Mouse (Mus musculus) megakaryocyte, embryonic 14.5 days (primary cell): ENCODE measurements at regions not wholly inside any gene's neighbourhood (a gene's known extent, or its start where the extent isn't known, plus 50 kb on each side); places are given as distances from the start of the nearest gene placed in this dataset.

Experiments
- H3K27me3 ChIP-seq: replicated peaks from 2 replicates; pipeline ENCODE3; 2012; ENCODE audit warnings: inconsistent platforms
- H3K36me3 ChIP-seq: replicated peaks from 2 replicates; pipeline ENCODE3; 2012; ENCODE audit warnings: low read length, inconsistent platforms, mixed read lengths
- H3K4me1 ChIP-seq: 2 replicates; pipeline ENCODE4 v1.6.1; 2012; ENCODE audit warnings: inconsistent platforms
- H3K4me3 ChIP-seq: replicated peaks from 2 replicates; pipeline ENCODE3; 2012; ENCODE audit warnings: moderate library complexity, mild to moderate bottlenecking, inconsistent platforms
- H3K9me3 ChIP-seq: 2 replicates; pipeline ENCODE4 v1.6.1; 2012; ENCODE audit warnings: inconsistent platforms
- FLI1 ChIP-seq: IDR thresholded peaks from 2 replicates; pipeline ENCODE4 v1.6.1; 2012; ENCODE audit warnings: low read length, inconsistent platforms, mixed read lengths
- GATA1 ChIP-seq: IDR thresholded peaks from 3 replicates; pipeline ENCODE4 v1.6.1; 2012; ENCODE audit warnings: mixed read lengths, low read length, inconsistent platforms, borderline replicate concordance

GRCm38 (mm10) chr6:15638548-15638947 is 81.9 kb upstream of the Mdfic start:
- no peaks in the 10 kb centered on the region for H3K27me3 ChIP-seq
- TF ChIP-seq GATA1 (no peak), FLI1 (no peak)
- H3K4me3 ChIP-seq, result no peak overlapping the region
- no peaks in the 10 kb centered on the region for H3K36me3 ChIP-seq
- H3K9me3 ChIP-seq, result 0 out of 2 replicates have a peak, but pooled peaks cover 2% of the 10 kb centered on the region
- no peaks in the 10 kb centered on the region for H3K4me1 ChIP-seq

- Histone ChIP-seq H3K36me3 (no peaks in the 10 kb centered on the region), H3K27me3 (no peaks in the 10 kb centered on the region), H3K4me3 (no peak overlapping the region), H3K4me1 (no peaks in the 10 kb centered on the region), H3K9me3 (0 out of 2 replicates have a peak, but pooled peaks cover 2% of the 10 kb centered on the region)
- TF ChIP-seq GATA1, result no peak
These were observed 81.1 kb upstream of the Mdfic start for GRCm38 (mm10) chr6:15639378-15639777.

GRCm38 (mm10) chr6:15639809-15640479 is 80.5 kb upstream of the Mdfic start:
- no peaks in the 10 kb centered on the region for H3K4me1 ChIP-seq
- no peak for TF ChIP-seq FLI1
- TF ChIP-seq GATA1, result no peak
- no peaks in the 10 kb centered on the region for H3K27me3 ChIP-seq
- H3K36me3 ChIP-seq, result no peaks in the 10 kb centered on the region
- 0 out of 2 replicates have a peak, but pooled peaks cover 2% of the 10 kb centered on the region for H3K9me3 ChIP-seq
- H3K4me3 ChIP-seq, result no peak overlapping the region

GRCm38 (mm10) chr6:15644311-15644710 is 76.2 kb upstream of the Mdfic start:
- Histone ChIP-seq H3K36me3 (no peaks in the 10 kb centered on the region), H3K4me3 (no peak overlapping the region), H3K27me3 (no peaks in the 10 kb centered on the region), H3K4me1 (no peaks in the 10 kb centered on the region), H3K9me3 (no peaks in the 10 kb centered on the region)
- no peak for TF ChIP-seq FLI1
- no peak for TF ChIP-seq GATA1

- no peaks in the 10 kb centered on the region for H3K36me3 ChIP-seq
These were observed 73.0 kb upstream of the Mdfic start for GRCm38 (mm10) chr6:15647499-15647898.

More at GRCm38 (mm10) chr6:15647499-15647898, 73.0 kb upstream of the Mdfic start:
- H3K9me3 ChIP-seq, result no peaks in the 10 kb centered on the region
- no peak for TF ChIP-seq FLI1
- TF ChIP-seq GATA1, result no peak
- no peaks in the 10 kb centered on the region for H3K27me3 ChIP-seq
- H3K4me3 ChIP-seq, result no peak overlapping the region
- H3K4me1 ChIP-seq, result no peaks in the 10 kb centered on the region
